Mouse (Mus musculus): ENCODE results near the gene Kcnh2.

DNA sequence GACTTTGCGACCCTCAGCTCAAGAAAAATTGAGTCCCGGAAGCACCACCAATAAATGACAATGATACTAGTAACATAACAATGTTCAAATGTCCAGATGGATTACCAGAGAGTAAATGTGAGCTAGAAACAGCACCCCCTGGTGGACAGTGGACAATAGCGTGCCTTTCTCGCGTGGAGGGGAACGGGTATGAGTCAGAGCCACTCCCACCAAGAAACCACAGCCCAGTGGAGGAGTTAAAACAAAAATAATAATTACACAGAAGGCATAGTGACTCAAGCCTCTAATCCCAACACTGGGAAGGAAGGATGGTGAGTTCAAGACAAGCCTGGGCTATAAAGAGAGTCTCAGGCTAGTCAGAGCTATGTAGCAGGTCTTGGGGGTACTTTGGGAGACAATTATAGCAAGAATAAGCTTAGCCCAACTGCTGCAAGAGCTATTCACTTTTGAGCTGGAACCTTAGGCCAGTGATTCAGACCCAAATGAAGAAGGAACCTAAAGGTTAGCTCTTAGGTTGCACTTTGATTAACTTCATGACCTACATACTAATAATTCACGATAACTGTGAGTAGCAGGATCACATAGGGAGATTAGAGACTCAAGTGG is 42.1 kb upstream of the Kcnh2 start, which contains the start of gene Abcb8:
- no peak for TF ChIP-seq EP300 (IDR thresholded peaks at IDR 0.05; ENCODE audit: low read depth)
- peak; percentile 96 for TF ChIP-seq CTCF (IDR thresholded peaks at IDR 0.05; ENCODE audit: low read depth)

Data from liver, postnatal 0 days (tissue).